Mouse (Mus musculus) neural tube, embryonic 15.5 days (tissue): ENCODE measurements at regions not wholly inside any gene's neighbourhood (a gene's known extent, or its start where the extent isn't known, plus 50 kb on each side); places are given as distances from the start of the nearest gene placed in this dataset.

Experiments
- ATAC-seq: fragments of 200-750 bp; cut with Nextera tagmentation; 2 replicates; pipeline ENCODE4 v1.8.0; 2017; ENCODE audit warnings: mild to moderate bottlenecking, moderate TSS enrichment, moderate library complexity; ENCODE audit not compliant: low FRiP score
- H3K27ac ChIP-seq: fragments of 300-500 bp; sonication (generic); replicated peaks from 2 replicates; pipeline ENCODE4 v1.5.1; 2015; ENCODE audit warnings: mild to moderate bottlenecking, inconsistent platforms
- H3K27me3 ChIP-seq: fragments of 300-500 bp; sonication (generic); replicated peaks from 2 replicates; pipeline ENCODE4 v1.6.1; 2015; ENCODE audit warnings: inconsistent platforms
- H3K36me3 ChIP-seq: fragments of 300-500 bp; sonication (generic); 2 replicates; pipeline ENCODE4 v1.6.1; 2015; ENCODE audit warnings: inconsistent platforms
- H3K4me1 ChIP-seq: fragments of 300-500 bp; sonication (generic); 2 replicates; pipeline ENCODE4 v1.6.1; 2015; ENCODE audit warnings: inconsistent platforms
- H3K4me2 ChIP-seq: fragments of 300-500 bp; sonication (generic); 2 replicates; pipeline ENCODE4 v1.6.1; 2015; ENCODE audit warnings: inconsistent platforms, mild to moderate bottlenecking, moderate library complexity
- H3K4me3 ChIP-seq: fragments of 300-500 bp; sonication (generic); replicated peaks from 2 replicates; pipeline ENCODE4 v1.5.1; 2015; ENCODE audit warnings: mild to moderate bottlenecking, inconsistent platforms
- H3K9ac ChIP-seq: fragments of 300-500 bp; sonication (generic); replicated peaks from 2 replicates; pipeline ENCODE4 v1.6.1; 2015; ENCODE audit warnings: mild to moderate bottlenecking, inconsistent platforms
- H3K9me3 ChIP-seq: fragments of 300-500 bp; sonication (generic); replicated peaks from 2 replicates; pipeline ENCODE4 v1.6.1; 2016; ENCODE audit warnings: inconsistent platforms
- WGBS: fragments of 180-500 bp; shearing (Covaris S2); methylation state at CpG from one replicate; pipeline ENCODE4 v1.1.7; 2015; ENCODE audit warnings: mixed read lengths; 5-methylcytosine and 5-hydroxymethylcytosine counted together

GRCm38 (mm10) chr13:35392167-35392566, 267.5 kb upstream of the Cdyl start:
- WGBS = 94% methylated on average over 6 of the region's 6 CpGs
- no peaks in the 10 kb centered on the region for H3K27me3 ChIP-seq
- H3K9ac ChIP-seq = no peak overlapping the region
- no peak overlapping the region for H3K27ac ChIP-seq
- H3K4me3 ChIP-seq = no peak overlapping the region
- no peak for ATAC-seq
- H3K9me3 ChIP-seq = no peaks in the 10 kb centered on the region
- H3K4me2 ChIP-seq = no peak overlapping the region
- H3K4me1 ChIP-seq = no peaks in the 10 kb centered on the region
- H3K36me3 ChIP-seq = no peaks in the 10 kb centered on the region

- no peaks in the 10 kb centered on the region for H3K36me3 ChIP-seq
- H3K9ac ChIP-seq = no peak overlapping the region
- H3K9me3 ChIP-seq = no peaks in the 10 kb centered on the region
- ATAC-seq = no peak
- H3K4me1 ChIP-seq = no peaks in the 10 kb centered on the region
- WGBS = 78% methylated on average over 4 of the region's 4 CpGs
- H3K4me2 ChIP-seq = no peak overlapping the region
- H3K4me3 ChIP-seq = no peak overlapping the region
- no peaks in the 10 kb centered on the region for H3K27me3 ChIP-seq
- H3K27ac ChIP-seq = no peak overlapping the region
These were observed 264.4 kb upstream of the Cdyl start for GRCm38 (mm10) chr13:35395192-35395591.

- no peaks in the 10 kb centered on the region for H3K9me3 ChIP-seq
- H3K4me1 ChIP-seq = no peaks in the 10 kb centered on the region
- H3K27ac ChIP-seq = no peak overlapping the region
- H3K27me3 ChIP-seq = no peaks in the 10 kb centered on the region
- H3K9ac ChIP-seq = no peak overlapping the region
- no peak overlapping the region for H3K4me3 ChIP-seq
- no peak overlapping the region for H3K4me2 ChIP-seq
- no peaks in the 10 kb centered on the region for H3K36me3 ChIP-seq
- ATAC-seq = no peak
- WGBS = 30% methylated on average over 5 of the region's 5 CpGs
These were observed 264.0 kb upstream of the Cdyl start for GRCm38 (mm10) chr13:35395630-35396029.

GRCm38 (mm10) chr13:35397166-35397565, 262.5 kb upstream of the Cdyl start:
- 89% methylated on average over 2 of the region's 2 CpGs for WGBS
- Histone ChIP-seq H3K27me3 (no peaks in the 10 kb centered on the region), H3K9ac (no peak overlapping the region), H3K4me3 (no peak overlapping the region), H3K4me1 (no peaks in the 10 kb centered on the region), H3K9me3 (no peaks in the 10 kb centered on the region), H3K36me3 (no peaks in the 10 kb centered on the region), H3K27ac (no peak overlapping the region), H3K4me2 (no peak overlapping the region)
- no peak for ATAC-seq

- Histone ChIP-seq H3K27ac (no peak overlapping the region), H3K9me3 (no peaks in the 10 kb centered on the region), H3K36me3 (no peaks in the 10 kb centered on the region), H3K9ac (no peak overlapping the region), H3K4me1 (no peaks in the 10 kb centered on the region), H3K4me2 (no peak overlapping the region), H3K27me3 (no peaks in the 10 kb centered on the region), H3K4me3 (no peak overlapping the region)
- no peak for ATAC-seq
- WGBS = 71% methylated on average over 8 of the region's 8 CpGs
These were observed 261.4 kb upstream of the Cdyl start for GRCm38 (mm10) chr13:35398192-35398591.

- H3K27ac ChIP-seq = no peak overlapping the region
- H3K4me2 ChIP-seq = no peak overlapping the region
- H3K27me3 ChIP-seq = no peaks in the 10 kb centered on the region
- H3K4me3 ChIP-seq = no peak overlapping the region
- H3K9ac ChIP-seq = no peak overlapping the region
- H3K36me3 ChIP-seq = no peaks in the 10 kb centered on the region
- no peaks in the 10 kb centered on the region for H3K9me3 ChIP-seq
- no peak for ATAC-seq
- WGBS = 87% methylated on average over 2 of the region's 2 CpGs
- no peaks in the 10 kb centered on the region for H3K4me1 ChIP-seq
These were observed 256.8 kb upstream of the Cdyl start for GRCm38 (mm10) chr13:35402856-35403255.

GRCm38 (mm10) chr13:35404428-35404827, 255.2 kb upstream of the Cdyl start:
- Histone ChIP-seq H3K27ac (no peak overlapping the region), H3K9ac (no peak overlapping the region), H3K4me2 (no peak overlapping the region), H3K36me3 (no peaks in the 10 kb centered on the region), H3K27me3 (no peaks in the 10 kb centered on the region), H3K4me1 (no peaks in the 10 kb centered on the region), H3K4me3 (no peak overlapping the region), H3K9me3 (no peaks in the 10 kb centered on the region)
- WGBS = 92% methylated on average over 5 of the region's 5 CpGs
- no peak for ATAC-seq

- WGBS = 86% methylated on average over 1 of the region's 1 CpGs
These were observed 254.2 kb upstream of the Cdyl start for GRCm38 (mm10) chr13:35405384-35405783.

GRCm38 (mm10) chr13:35417500-35417899, 242.1 kb upstream of the Cdyl start:
- Histone ChIP-seq H3K36me3 (no peaks in the 10 kb centered on the region), H3K4me3 (no peak overlapping the region), H3K27me3 (no peaks in the 10 kb centered on the region), H3K4me2 (no peak overlapping the region), H3K9me3 (no peaks in the 10 kb centered on the region), H3K4me1 (no peaks in the 10 kb centered on the region), H3K9ac (no peak overlapping the region), H3K27ac (no peak overlapping the region)
- ATAC-seq = no peak
- 93% methylated on average over 4 of the region's 4 CpGs for WGBS

More at GRCm38 (mm10) chr13:35405384-35405783, 254.2 kb upstream of the Cdyl start:
- no peak overlapping the region for H3K4me2 ChIP-seq
- H3K27me3 ChIP-seq = no peaks in the 10 kb centered on the region
- no peaks in the 10 kb centered on the region for H3K9me3 ChIP-seq
- H3K36me3 ChIP-seq = no peaks in the 10 kb centered on the region
- no peak for ATAC-seq
- H3K27ac ChIP-seq = no peak overlapping the region
- H3K4me1 ChIP-seq = no peaks in the 10 kb centered on the region
- no peak overlapping the region for H3K4me3 ChIP-seq
- H3K9ac ChIP-seq = no peak overlapping the region

- Histone ChIP-seq H3K4me1 (no peaks in the 10 kb centered on the region), H3K9me3 (no peaks in the 10 kb centered on the region), H3K4me2 (no peak overlapping the region), H3K9ac (no peak overlapping the region), H3K4me3 (no peak overlapping the region), H3K27ac (no peak overlapping the region), H3K36me3 (no peaks in the 10 kb centered on the region), H3K27me3 (no peaks in the 10 kb centered on the region)
- ATAC-seq = no peak
- 70% methylated on average over 3 of the region's 3 CpGs for WGBS
These were observed 239.6 kb upstream of the Cdyl start for GRCm38 (mm10) chr13:35420076-35420475.

- Histone ChIP-seq H3K36me3 (no peaks in the 10 kb centered on the region), H3K27me3 (no peaks in the 10 kb centered on the region), H3K4me1 (no peaks in the 10 kb centered on the region), H3K27ac (no peak overlapping the region), H3K9ac (no peak overlapping the region), H3K4me2 (no peak overlapping the region), H3K9me3 (no peaks in the 10 kb centered on the region), H3K4me3 (no peak overlapping the region)
- no peak for ATAC-seq
- 90% methylated on average over 4 of the region's 4 CpGs for WGBS
These were observed 233.6 kb upstream of the Cdyl start for GRCm38 (mm10) chr13:35426061-35426460.

GRCm38 (mm10) chr13:35435173-35435572, 224.5 kb upstream of the Cdyl start:
- no peak overlapping the region for H3K27ac ChIP-seq
- H3K4me2 ChIP-seq = no peak overlapping the region
- H3K4me3 ChIP-seq = no peak overlapping the region
- H3K9ac ChIP-seq = no peak overlapping the region
- no peaks in the 10 kb centered on the region for H3K36me3 ChIP-seq
- H3K9me3 ChIP-seq = no peaks in the 10 kb centered on the region
- H3K4me1 ChIP-seq = no peaks in the 10 kb centered on the region
- H3K27me3 ChIP-seq = no peaks in the 10 kb centered on the region
- no peak for ATAC-seq
- 72% methylated on average over 7 of the region's 7 CpGs for WGBS

- 89% methylated on average over 3 of the region's 3 CpGs for WGBS
- Histone ChIP-seq H3K9me3 (no peaks in the 10 kb centered on the region), H3K4me3 (no peak overlapping the region), H3K9ac (no peak overlapping the region), H3K27ac (no peak overlapping the region), H3K4me2 (no peak overlapping the region), H3K27me3 (no peaks in the 10 kb centered on the region), H3K36me3 (no peaks in the 10 kb centered on the region), H3K4me1 (no peaks in the 10 kb centered on the region)
- no peak for ATAC-seq
These were observed 212.0 kb upstream of the Cdyl start for GRCm38 (mm10) chr13:35447661-35448060.
